Mouse (Mus musculus) skeletal muscle tissue, postnatal 0 days (tissue): ENCODE results near the gene Jup. TPM values are rescaled to one million over a fixed set of nuclear protein-coding genes. Genes with fewer than 3 reads are reported as not detected.

Experiments
- microRNA-seq, 2 experiments: library from miRNA; unstranded; fragments of <30 nt; microRNA quantifications; one replicate each; pipeline ENCODE4; 2016
- polyA plus RNA-seq: library from polyadenylated mRNA; unstranded; fragments of >200 nt; fragmentation: Nextera tagmentation; extraction: Ambion mirVana; gene quantifications from 2 replicates; pipeline ENCODE4 v1.2.1, GENCODE M21; 2015

Jup gene
- polyA plus RNA-seq = 36.6 and 44.0 TPM in 2 replicates

DNA sequence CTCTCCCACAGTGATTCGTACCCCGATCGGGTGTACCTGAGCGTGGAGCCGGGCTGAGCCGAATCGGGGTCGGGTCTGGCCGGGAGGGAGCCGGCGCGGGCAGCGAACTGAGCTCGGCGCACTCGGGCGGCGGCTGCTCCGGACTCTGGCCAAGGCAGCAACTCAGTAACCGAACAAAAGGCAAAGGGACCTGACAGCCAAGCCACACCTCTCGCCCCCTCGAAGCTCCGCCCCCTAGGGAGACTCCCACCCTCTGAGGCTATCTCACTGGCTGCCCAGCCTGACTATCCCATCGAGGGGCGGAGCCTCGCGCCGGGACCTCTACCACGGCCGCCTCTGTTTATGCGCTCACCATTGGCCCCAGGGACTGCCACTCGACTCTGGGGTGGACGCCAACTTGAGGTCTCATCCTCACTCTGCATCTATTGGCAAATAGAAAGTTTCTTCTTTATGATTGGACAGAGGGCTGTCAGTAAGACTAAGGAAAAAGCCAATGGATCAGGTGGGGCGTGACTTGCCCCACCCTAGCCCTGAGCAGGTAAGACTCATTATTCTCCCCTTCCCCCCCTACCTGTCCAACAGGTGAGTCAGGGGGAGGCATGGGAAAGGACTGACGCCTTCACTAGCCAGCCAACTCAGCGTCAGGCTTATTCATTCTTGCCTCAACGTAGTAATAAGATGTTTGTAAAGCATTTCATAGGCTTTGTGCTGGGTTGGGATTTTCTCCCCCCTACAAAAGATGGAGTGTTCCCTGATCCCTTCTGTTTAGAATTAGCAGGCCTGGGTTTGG is at the start of gene Jup:
Jup (minus strand) TSS at position 164 of the 790 bp plus-strand sequence.

DNA sequence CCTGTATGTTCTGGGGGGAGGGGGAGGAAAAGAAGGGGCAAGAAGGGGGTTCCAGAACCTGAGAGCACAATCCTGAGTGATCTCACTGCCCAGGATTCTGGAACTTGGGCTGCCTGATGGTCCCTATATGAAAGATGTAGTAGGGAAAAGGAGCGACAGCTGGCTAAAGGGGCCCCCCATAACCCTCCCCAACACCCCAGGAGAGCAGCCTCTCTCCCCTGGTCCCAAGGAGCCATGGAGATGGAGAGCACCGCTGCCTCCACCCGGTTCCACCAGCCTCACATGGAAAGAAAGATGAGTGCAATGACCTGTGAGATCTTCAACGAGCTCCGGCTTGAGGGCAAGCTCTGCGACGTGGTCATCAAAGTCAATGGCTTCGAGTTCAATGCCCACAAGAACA is 44.2 kb upstream of the Jup start, which contains the start of the genes Nt5c3b and Klhl10:
Nt5c3b (minus strand) TSS at position 12 of the 400 bp plus-strand sequence.
Klhl10 (plus strand) TSS at position 121 of the 400 bp plus-strand sequence.

DNA sequence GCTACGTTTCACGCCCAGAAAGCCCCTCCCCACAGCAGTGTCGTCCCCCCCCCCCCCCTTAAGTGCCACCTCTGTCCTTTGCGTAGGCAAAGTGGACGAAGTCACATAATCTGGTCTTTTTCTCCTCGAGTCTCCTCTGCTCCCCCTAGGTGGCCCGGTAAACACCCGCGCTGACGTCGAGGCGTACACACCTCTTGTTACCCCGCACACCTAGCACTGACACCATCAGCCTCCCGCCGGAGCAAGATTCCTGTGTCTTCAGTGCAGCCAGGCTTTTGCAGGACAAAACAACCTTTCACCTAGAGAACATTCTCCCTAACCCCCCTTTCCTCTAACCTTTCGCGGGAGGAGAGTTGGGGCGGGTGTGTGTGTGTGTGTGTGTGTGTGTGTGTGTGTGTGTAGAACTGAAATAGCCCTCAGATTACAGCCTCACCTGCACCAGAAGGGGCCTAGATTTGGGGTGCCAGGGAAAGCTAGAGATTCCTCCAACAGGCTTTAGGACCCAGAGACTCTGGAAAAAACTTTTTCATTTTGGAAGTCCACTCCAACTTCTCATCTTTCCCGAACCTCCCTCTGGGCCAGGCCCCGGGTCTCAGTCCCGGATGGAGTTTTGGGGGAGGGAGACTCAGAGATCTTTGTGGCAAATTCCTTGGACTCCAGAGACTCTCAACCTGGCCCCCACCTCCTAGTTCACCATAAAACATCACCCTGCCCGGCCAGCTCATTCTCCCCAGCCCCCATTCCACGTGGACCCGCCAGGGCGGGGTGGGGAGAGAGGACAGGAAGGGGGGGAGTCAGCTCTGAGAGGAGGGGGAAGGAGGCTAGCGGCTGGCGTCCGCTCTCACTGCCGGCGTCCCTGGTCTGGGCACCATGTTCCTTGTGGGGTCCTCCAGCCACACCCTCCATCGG is 17.6 kb upstream of the Jup start, which contains the start of gene Fkbp10:
Fkbp10 (plus strand) TSS at position 784 of the 909 bp plus-strand sequence.

DNA sequence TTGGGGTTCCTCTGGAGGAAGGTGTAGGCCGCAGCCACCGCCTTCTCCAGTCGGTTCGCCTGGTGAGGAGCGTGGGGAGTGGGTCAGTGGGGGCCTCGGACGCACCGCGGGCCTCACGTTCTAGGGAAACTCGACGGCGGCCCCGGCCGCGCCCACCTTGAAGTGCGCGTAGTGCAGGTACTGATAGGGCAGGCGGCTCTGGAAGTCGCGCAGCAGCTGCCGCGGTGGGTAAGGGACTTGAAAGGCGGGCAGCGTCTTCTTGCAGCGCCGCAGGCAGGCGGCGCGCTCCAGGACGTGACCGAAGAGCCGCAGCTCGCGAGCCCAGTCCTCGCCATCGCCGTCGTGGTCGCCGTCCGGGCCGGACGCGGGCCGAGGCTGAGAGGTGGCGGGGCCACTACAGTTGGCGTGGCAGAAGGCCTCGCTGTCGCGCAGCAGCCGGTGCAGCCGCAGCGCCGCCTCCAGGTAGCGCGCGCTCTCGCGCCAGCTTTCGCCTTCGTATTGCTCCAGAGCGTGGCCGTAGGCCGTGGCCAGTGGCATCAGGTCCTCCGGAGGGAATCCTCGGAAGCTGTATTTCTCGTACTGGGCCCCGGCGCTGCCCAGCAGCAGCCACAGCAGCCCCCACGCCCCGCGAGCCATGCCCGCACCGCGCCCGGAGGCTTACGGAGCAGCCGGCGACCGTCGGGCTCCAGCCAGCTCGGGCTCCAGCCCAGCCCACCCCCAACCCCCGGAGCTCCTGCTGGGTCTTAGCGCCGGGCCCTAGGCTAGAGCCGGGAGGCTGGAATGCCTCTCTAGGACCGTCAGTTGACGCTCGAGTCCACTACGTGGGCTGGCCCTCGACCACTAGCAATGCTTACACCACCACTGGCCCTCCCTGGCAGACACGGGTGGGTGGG is 16.7 kb upstream of the Jup start, which contains the start of gene P3h4:
P3h4 (minus strand) TSS at position 816 of the 893 bp plus-strand sequence.

DNA sequence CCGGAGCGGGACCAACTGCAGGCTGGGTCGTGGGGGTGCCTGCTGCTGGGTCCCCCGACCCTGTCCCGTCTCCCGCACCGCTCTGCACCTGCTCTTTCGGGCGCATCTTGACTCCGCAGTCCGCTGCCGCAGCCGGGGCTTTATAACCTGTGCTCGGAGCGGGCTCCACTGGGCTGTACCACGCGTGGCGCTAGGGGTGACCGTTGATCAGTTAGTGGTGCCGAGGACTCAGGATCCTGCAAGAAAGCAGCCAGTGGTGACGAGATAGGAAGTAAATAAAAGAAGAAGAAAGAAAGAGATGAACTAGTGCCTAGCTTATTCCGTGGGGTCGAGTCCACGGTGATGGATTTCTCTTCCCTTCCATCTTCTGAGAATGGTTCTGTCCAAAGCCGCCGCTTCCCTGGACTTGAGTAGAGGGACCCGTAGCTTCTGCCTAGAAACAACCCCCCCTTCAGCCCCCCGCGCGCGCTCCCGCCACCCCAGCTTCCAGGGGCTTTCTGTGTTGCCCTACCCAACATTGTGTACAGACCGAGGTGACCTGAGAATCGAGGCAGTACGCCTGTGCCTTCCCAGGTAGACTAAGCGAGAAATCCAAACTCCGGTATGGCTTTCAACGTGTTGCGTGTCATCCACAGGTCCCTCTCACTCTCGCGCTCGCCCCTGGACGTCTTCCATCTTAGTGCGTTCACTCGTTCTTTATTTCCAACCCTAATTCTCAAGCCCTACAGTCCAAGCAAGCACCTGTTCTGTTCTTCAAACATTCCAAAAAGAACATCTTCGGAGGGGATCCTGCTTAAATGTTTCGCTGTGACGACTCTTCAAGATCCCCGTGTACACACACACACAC is 41.4 kb downstream of the Jup start, which contains the start of gene Hap1:
Hap1 (minus strand) TSS at position 157 of the 847 bp plus-strand sequence.

DNA sequence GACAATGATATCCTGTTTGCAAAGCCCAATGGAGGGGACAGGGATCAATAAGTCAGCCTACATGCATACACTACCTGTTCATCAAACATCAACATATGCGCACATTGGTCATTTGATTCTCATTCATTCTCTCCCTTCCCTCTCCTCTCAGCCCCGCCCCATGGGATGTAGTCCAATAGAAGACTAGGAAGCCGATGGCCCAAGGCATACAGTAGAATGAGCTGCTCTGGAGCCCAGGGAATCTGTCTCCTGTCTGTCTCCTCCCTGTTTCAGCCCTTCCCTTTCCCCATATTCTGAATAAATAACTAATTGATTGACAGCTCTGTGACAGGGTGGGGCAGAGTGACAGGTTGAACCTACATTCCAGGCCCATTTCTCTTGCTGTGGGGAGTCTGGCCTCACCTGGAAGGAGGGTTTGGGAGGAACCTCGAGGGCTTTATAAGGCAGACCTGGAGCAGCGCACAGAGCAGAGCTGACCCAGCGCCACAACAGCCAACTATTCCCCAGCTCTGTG is 63.6 kb downstream of the Jup start, which contains the start of gene Gast:
Gast (plus strand) TSS at position 464 of the 514 bp plus-strand sequence.

DNA sequence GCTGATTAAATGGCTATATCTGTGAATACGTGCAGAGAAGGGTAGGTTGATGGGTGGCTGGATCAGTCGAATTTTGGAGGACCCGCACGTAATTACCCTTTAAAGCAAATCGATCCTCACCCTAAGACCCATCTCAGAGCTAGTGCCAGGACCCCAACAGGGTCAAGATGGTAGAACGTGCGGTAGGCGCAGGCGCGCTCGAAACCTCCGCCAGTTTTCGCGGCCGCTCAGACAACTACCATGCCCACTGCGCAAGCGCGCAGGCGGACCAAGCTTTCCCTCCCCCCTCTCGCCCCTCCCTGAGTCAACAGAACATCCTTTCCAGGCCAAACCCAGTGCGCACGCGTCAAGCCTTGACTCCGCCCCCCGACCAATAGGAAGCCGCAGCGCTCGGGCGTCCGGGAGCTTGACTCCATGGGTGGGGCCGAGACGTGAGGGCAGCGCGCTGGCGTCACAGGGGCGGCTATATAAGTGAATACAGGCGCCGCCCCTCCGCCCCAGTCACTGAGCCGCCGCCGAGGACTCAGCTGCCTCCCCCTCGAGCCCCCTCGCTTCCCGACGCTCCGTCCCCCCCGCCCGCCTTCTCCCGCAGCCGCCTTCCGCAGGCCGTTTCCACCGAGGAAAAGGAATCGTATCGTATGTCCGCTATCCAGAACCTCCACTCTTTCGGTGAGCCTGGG is 77.9 kb downstream of the Jup start, which contains the start of gene Eif1:
Eif1 (plus strand) TSS at position 394 of the 680 bp plus-strand sequence.

Small RNAs within 50 kb of the gene (microRNA-seq; reads per million reads assigned to microRNA genes)
- 0 reads per million in 2 experiments for gene Gm27374

Other genes with a start within 250 kb of the Jup start
- 0.55 and 0.63 TPM in 2 replicates for gene Krt19, start 249.1 kb downstream of the Jup start, polyA plus RNA-seq
- gene Krt9, start 204.5 kb downstream of the Jup start, polyA plus RNA-seq = not detected in 2 replicates
- 0.09 and 68.1 TPM in 2 replicates for gene Krt14, start 190.2 kb downstream of the Jup start, polyA plus RNA-seq
- gene Krt16, start 148.9 kb downstream of the Jup start, polyA plus RNA-seq = 0.69 TPM in 1 of 2 replicates, not detected in the other
- gene Krt17, start 136.7 kb downstream of the Jup start, polyA plus RNA-seq = 15.6 TPM in 1 of 2 replicates, not detected in the other
- gene Krt42, start 127.9 kb downstream of the Jup start, polyA plus RNA-seq = not detected in 2 replicates
- 1,439 and 1,728 TPM in 2 replicates for gene Eif1, start 77.9 kb downstream of the Jup start, polyA plus RNA-seq
- gene Gast, start 63.4 kb downstream of the Jup start, polyA plus RNA-seq = 0.44 TPM in 1 of 2 replicates, not detected in the other
- 0.51 and 0.56 TPM in 2 replicates for gene Hap1, start 41.6 kb downstream of the Jup start, polyA plus RNA-seq
- gene P3h4, start 17.1 kb upstream of the Jup start, polyA plus RNA-seq = 29.9 and 43.6 TPM in 2 replicates
- gene Fkbp10, start 17.9 kb upstream of the Jup start, polyA plus RNA-seq = 60.9 and 82.7 TPM in 2 replicates
- 46.3 and 48.7 TPM in 2 replicates for gene Nt5c3b, start 44.0 kb upstream of the Jup start, polyA plus RNA-seq
- gene Klhl10, start 44.2 kb upstream of the Jup start, polyA plus RNA-seq = 0.23 and 0.44 TPM in 2 replicates
- gene Klhl11, start 75.0 kb upstream of the Jup start, polyA plus RNA-seq = 3.1 and 3.7 TPM in 2 replicates
- gene Acly, start 130.2 kb upstream of the Jup start, polyA plus RNA-seq = 19.8 and 22.8 TPM in 2 replicates
- gene Ttc25, start 147.8 kb upstream of the Jup start, polyA plus RNA-seq = 0.37 TPM in 2 replicates
- 39.3 and 40.3 TPM in 2 replicates for gene Cnp, start 177.1 kb upstream of the Jup start, polyA plus RNA-seq
- 53.4 and 53.7 TPM in 2 replicates for gene Nkiras2, start 221.5 kb upstream of the Jup start, polyA plus RNA-seq
- 161 and 168 TPM in 2 replicates for gene Dnajc7, start 222.4 kb upstream of the Jup start, polyA plus RNA-seq